Mouse (Mus musculus) lung, embryonic 15.5 days (tissue): ENCODE measurements around the gene Tprn. TPM values are rescaled to one million over a fixed set of nuclear protein-coding genes. Genes with fewer than 3 reads are reported as not detected.

ENCODE experiments used
- ATAC-seq: fragments of 200-750 bp; cut with Nextera tagmentation; 2 replicates; pipeline ENCODE4 v1.8.0; 2017; ENCODE audit warnings: moderate number of reproducible peaks, borderline replicate concordance; ENCODE audit not compliant: low FRiP score, low TSS enrichment; ENCODE audit errors: extremely low read depth
- H3K27ac ChIP-seq: fragments of 300-500 bp; sonication (generic); 2 replicates; pipeline ENCODE4 v1.5.1; 2015; ENCODE audit warnings: moderate library complexity, mild to moderate bottlenecking, inconsistent platforms
- H3K27me3 ChIP-seq: fragments of 300-500 bp; sonication (generic); 2 replicates; pipeline ENCODE4 v1.6.1; 2015; ENCODE audit warnings: inconsistent platforms
- H3K36me3 ChIP-seq: fragments of 300-500 bp; sonication (generic); 2 replicates; pipeline ENCODE4 v1.6.1; 2015; ENCODE audit warnings: inconsistent platforms
- H3K4me1 ChIP-seq: fragments of 300-500 bp; sonication (generic); 2 replicates; pipeline ENCODE4 v1.6.1; 2015; ENCODE audit warnings: inconsistent platforms
- H3K4me2 ChIP-seq: fragments of 300-500 bp; sonication (generic); 2 replicates; pipeline ENCODE4 v1.6.1; 2015; ENCODE audit warnings: inconsistent platforms, mild to moderate bottlenecking, moderate library complexity
- H3K4me3 ChIP-seq: fragments of 300-500 bp; sonication (generic); 2 replicates; pipeline ENCODE4 v1.5.1; 2015; ENCODE audit warnings: mild to moderate bottlenecking, inconsistent platforms
- H3K9ac ChIP-seq: fragments of 300-500 bp; sonication (generic); 2 replicates; pipeline ENCODE4 v1.6.1; 2015; ENCODE audit warnings: inconsistent platforms
- H3K9me3 ChIP-seq: fragments of 300-500 bp; sonication (generic); 2 replicates; pipeline ENCODE4 v1.6.1; 2016; ENCODE audit warnings: inconsistent platforms
- WGBS: fragments of 180-500 bp; shearing (Covaris S2); methylation state at CpG from one replicate; pipeline ENCODE4 v1.1.7; 2015; 5-methylcytosine and 5-hydroxymethylcytosine counted together
- polyA plus RNA-seq: library from polyadenylated mRNA; unstranded; fragments of >200 nt; fragmentation: Nextera tagmentation; extraction: Ambion mirVana; gene quantifications from 2 replicates; pipeline ENCODE4 v1.2.1, GENCODE M21; 2015

Tprn gene
- polyA plus RNA-seq, 1 experiment from 2014 or later, result 8.7 TPM

GRCm38 (mm10) chr2:25271827-25272511, 9.6 kb downstream of the Tprn start, which contains the start of the genes Ssna1 and Anapc2:
TSS of gene Ssna1 (minus strand) at chr2:25272438.
TSS of gene Anapc2 (plus strand) at chr2:25272478.
- peaks cover 51% of the 10 kb centered on the region for H3K36me3 ChIP-seq

GRCm38 (mm10) chr2:25272515-25272914, 10.1 kb downstream of the Tprn start:
- Histone ChIP-seq H3K36me3 (peaks cover 56% of the 10 kb centered on the region), H3K27me3 (no peaks in the 10 kb centered on the region), H3K4me2 (peak overlapping the region; percentile 94), H3K9ac (peak overlapping the region; percentile 88), H3K4me3 (peak overlapping the region; percentile 80), H3K9me3 (no peaks in the 10 kb centered on the region), H3K27ac (peak overlapping the region; percentile 16; the same call in 1 of the 2 replicates), H3K4me1 (peaks cover 27% of the 10 kb centered on the region)
- under 1% methylated on average over 29 of the region's 29 CpGs for WGBS
- ATAC-seq, result peak; percentile 44

More at GRCm38 (mm10) chr2:25271827-25272511, 9.6 kb downstream of the Tprn start, which contains the start of the genes Ssna1 and Anapc2:
- Histone ChIP-seq H3K4me1 (peaks cover 27% of the 10 kb centered on the region), H3K4me2 (peak within 1 kb of the TSS; percentile 94), H3K9ac (peak within 1 kb of the TSS; percentile 88), H3K27ac (peak within 1 kb of the TSS; percentile 85), H3K9me3 (no peaks in the 10 kb centered on the region), H3K27me3 (no peaks in the 10 kb centered on the region), H3K4me3 (peak within 1 kb of the TSS; percentile 80)
- under 1% methylated on average over 55 of the region's 55 CpGs for WGBS
- ATAC-seq, result peak; percentile 96

- Histone ChIP-seq H3K4me1 (peaks cover 27% of the 10 kb centered on the region), H3K9me3 (no peaks in the 10 kb centered on the region), H3K27me3 (no peaks in the 10 kb centered on the region), H3K4me2 (peak overlapping the region; percentile 94), H3K9ac (peak overlapping the region; percentile 88), H3K27ac (no peak overlapping the region), H3K36me3 (peaks cover 61% of the 10 kb centered on the region), H3K4me3 (peak overlapping the region; percentile 80)
- ATAC-seq, result no peak
- WGBS, result 26% methylated on average over 16 of the region's 16 CpGs
Measured at GRCm38 (mm10) chr2:25273010-25273409, 10.6 kb downstream of the Tprn start.

- no peaks in the 10 kb centered on the region for H3K9me3 ChIP-seq
- H3K4me3 ChIP-seq, result no peak overlapping the region
- H3K9ac ChIP-seq, result no peak overlapping the region
- 66% methylated on average over 13 of the region's 13 CpGs for WGBS
- H3K27me3 ChIP-seq, result no peaks in the 10 kb centered on the region
- ATAC-seq, result no peak
- H3K4me1 ChIP-seq, result peaks cover 1% of the 10 kb centered on the region; the same call in 1 of the 2 replicates
- H3K36me3 ChIP-seq, result peaks cover 97% of the 10 kb centered on the region
- H3K4me2 ChIP-seq, result no peak overlapping the region
- no peak overlapping the region for H3K27ac ChIP-seq
Measured at GRCm38 (mm10) chr2:25278928-25279882, 16.8 kb downstream of the Tprn start.

GRCm38 (mm10) chr2:25285551-25285950, 23.1 kb downstream of the Tprn start:
- Histone ChIP-seq H3K4me3 (no peak overlapping the region), H3K9ac (no peak overlapping the region), H3K4me2 (no peak overlapping the region), H3K36me3 (peaks cover 50% of the 10 kb centered on the region), H3K27ac (peak overlapping the region; percentile 79; the same call in 1 of the 2 replicates), H3K9me3 (no peaks in the 10 kb centered on the region), H3K4me1 (peaks cover 36% of the 10 kb centered on the region; the same call in 1 of the 2 replicates), H3K27me3 (peaks cover 28% of the 10 kb centered on the region)
- ATAC-seq, result no peak
- WGBS, result 80% methylated on average over 2 of the region's 2 CpGs

- WGBS, result 58% methylated on average over 1 of the region's 1 CpGs
- H3K4me2 ChIP-seq, result 0 out of 2 replicates have a peak overlapping the region, but pooled peaks have one; percentile 16
- H3K9me3 ChIP-seq, result no peaks in the 10 kb centered on the region
- peaks cover 42% of the 10 kb centered on the region for H3K36me3 ChIP-seq
- H3K27ac ChIP-seq, result peak overlapping the region; percentile 79
- H3K9ac ChIP-seq, result no peak overlapping the region
- no peak overlapping the region for H3K4me3 ChIP-seq
- H3K27me3 ChIP-seq, result peaks cover 35% of the 10 kb centered on the region
- no peak for ATAC-seq
- peaks cover 42% of the 10 kb centered on the region for H3K4me1 ChIP-seq
Measured at GRCm38 (mm10) chr2:25286314-25286713, 23.9 kb downstream of the Tprn start.

GRCm38 (mm10) chr2:25286837-25287636, 24.6 kb downstream of the Tprn start:
- Histone ChIP-seq H3K4me1 (peaks cover 44% of the 10 kb centered on the region), H3K9ac (no peak overlapping the region), H3K27me3 (peaks cover 43% of the 10 kb centered on the region), H3K27ac (peak overlapping the region; percentile 79), H3K4me2 (peak overlapping the region; percentile 27; the same call in 1 of the 2 replicates), H3K4me3 (no peak overlapping the region), H3K9me3 (no peaks in the 10 kb centered on the region), H3K36me3 (peaks cover 38% of the 10 kb centered on the region)
- peak; percentile 24; the same call in 1 of the 2 replicates for ATAC-seq
- WGBS, result 42% methylated on average over 7 of the region's 7 CpGs

- H3K27me3 ChIP-seq, result peaks cover 53% of the 10 kb centered on the region
- H3K9ac ChIP-seq, result no peak within 1 kb of the TSS
- H3K27ac ChIP-seq, result peak within 1 kb of the TSS; percentile 79
- no peak for ATAC-seq
- peaks cover 52% of the 10 kb centered on the region for H3K4me1 ChIP-seq
- H3K9me3 ChIP-seq, result no peaks in the 10 kb centered on the region
- H3K36me3 ChIP-seq, result peaks cover 27% of the 10 kb centered on the region
- 78% methylated on average over 6 of the region's 6 CpGs for WGBS
- no peak within 1 kb of the TSS for H3K4me3 ChIP-seq
- peak within 1 kb of the TSS; percentile 27; the same call in 1 of the 2 replicates for H3K4me2 ChIP-seq
Measured at GRCm38 (mm10) chr2:25287927-25288649, 25.7 kb downstream of the Tprn start, which contains the start of gene Tmem210. TSS of gene Tmem210 (plus strand) at chr2:25288145.

- Histone ChIP-seq H3K27me3 (peaks cover 61% of the 10 kb centered on the region), H3K4me3 (no peak overlapping the region), H3K9ac (no peak overlapping the region), H3K27ac (no peak overlapping the region), H3K4me1 (peaks cover 52% of the 10 kb centered on the region), H3K36me3 (peaks cover 20% of the 10 kb centered on the region), H3K4me2 (no peak overlapping the region), H3K9me3 (no peaks in the 10 kb centered on the region)
- ATAC-seq, result no peak
- 80% methylated on average over 7 of the region's 7 CpGs for WGBS
Measured at GRCm38 (mm10) chr2:25288734-25289345, 26.4 kb downstream of the Tprn start.

- peaks cover 52% of the 10 kb centered on the region for H3K4me1 ChIP-seq
Measured at GRCm38 (mm10) chr2:25289651-25290050, 27.2 kb downstream of the Tprn start, which contains the start of gene Lrrc26. TSS of gene Lrrc26 (plus strand) at chr2:25289915.

More at GRCm38 (mm10) chr2:25289651-25290050, 27.2 kb downstream of the Tprn start, which contains the start of gene Lrrc26:
- H3K27ac ChIP-seq, result no peak within 1 kb of the TSS
- no peaks in the 10 kb centered on the region for H3K9me3 ChIP-seq
- peak within 1 kb of the TSS; percentile 35 for H3K4me3 ChIP-seq
- 8% methylated on average over 11 of the region's 11 CpGs for WGBS
- H3K9ac ChIP-seq, result no peak within 1 kb of the TSS
- peak within 1 kb of the TSS; percentile 38 for H3K4me2 ChIP-seq
- ATAC-seq, result no peak
- peaks cover 65% of the 10 kb centered on the region for H3K27me3 ChIP-seq
- peaks cover 12% of the 10 kb centered on the region for H3K36me3 ChIP-seq
